Mouse (Mus musculus) kidney, postnatal 0 days (tissue): ENCODE results near the gene Usp47. TPM values are rescaled to one million over a fixed set of nuclear protein-coding genes. Genes with fewer than 3 reads are reported as not detected.

ENCODE experiments used
- ATAC-seq: fragments of 200-750 bp; cut with Nextera tagmentation; replicated peaks from 2 replicates; pipeline ENCODE4 v1.8.0; 2017; ENCODE audit warnings: low read depth, moderate number of reproducible peaks, moderate TSS enrichment, moderate library complexity; ENCODE audit not compliant: low FRiP score
- DNase-seq: peaks from one replicate; pipeline ENCODE4 v3.0.0-alpha.2; 2016; ENCODE audit warnings: low spot score
- H3K27ac ChIP-seq: fragments of 300-500 bp; sonication (generic); 2 replicates; pipeline ENCODE4 v1.5.1; 2014; ENCODE audit warnings: mild to moderate bottlenecking
- H3K27me3 ChIP-seq: fragments of 300-500 bp; sonication (generic); 2 replicates; pipeline ENCODE4 v1.6.1; 2014; ENCODE audit warnings: low read length, mixed read lengths; ENCODE audit not compliant: insufficient read depth
- H3K36me3 ChIP-seq: fragments of 300-500 bp; sonication (generic); 2 replicates; pipeline ENCODE4 v1.6.1; 2014; ENCODE audit warnings: low read length, mixed read lengths; ENCODE audit not compliant: insufficient read depth
- H3K4me1 ChIP-seq: fragments of 300-500 bp; sonication (generic); replicated peaks from 2 replicates; pipeline ENCODE4 v1.6.1; 2014; ENCODE audit warnings: antibody characterized with exemption, low read length, mixed read lengths; ENCODE audit not compliant: insufficient read depth
- H3K4me2 ChIP-seq: fragments of 300-500 bp; sonication (generic); 2 replicates; pipeline ENCODE4 v1.6.1; 2014; ENCODE audit warnings: mild to moderate bottlenecking, low read length, moderate library complexity, mixed read lengths
- H3K4me3 ChIP-seq: fragments of 300-500 bp; sonication (generic); replicated peaks from 2 replicates; pipeline ENCODE4 v1.5.1; 2014; ENCODE audit warnings: low read depth, low read length
- H3K9ac ChIP-seq: fragments of 300-500 bp; sonication (generic); 2 replicates; pipeline ENCODE4 v1.6.1; 2014; ENCODE audit warnings: low read depth, low read length
- H3K9me3 ChIP-seq: fragments of 300-500 bp; sonication (generic); replicated peaks from 2 replicates; pipeline ENCODE4 v1.6.1; 2016; ENCODE audit warnings: low read length, inconsistent platforms, mixed read lengths
- CTCF ChIP-seq: IDR thresholded peaks from 2 replicates; pipeline ENCODE4 v1.5.1; 2016; ENCODE audit warnings: antibody characterized with exemption, low read depth, mild to moderate bottlenecking, moderate library complexity
- WGBS: fragments of 180-500 bp; shearing (Covaris S2); extraction: QIAGEN DNeasy Blood & Tissue Kit; methylation state at CpG from one replicate; pipeline ENCODE4 v1.1.7; 2014; 5-methylcytosine and 5-hydroxymethylcytosine counted together
- polyA plus RNA-seq: library from polyadenylated mRNA; unstranded; fragments of >200 nt; fragmentation: Nextera tagmentation; extraction: Ambion mirVana; gene quantifications from 2 replicates; pipeline ENCODE4 v1.2.1, GENCODE M21; 2015

Gene Usp47
- polyA plus RNA-seq, 1 experiment from 2014 or later: 37.3 TPM

DNA sequence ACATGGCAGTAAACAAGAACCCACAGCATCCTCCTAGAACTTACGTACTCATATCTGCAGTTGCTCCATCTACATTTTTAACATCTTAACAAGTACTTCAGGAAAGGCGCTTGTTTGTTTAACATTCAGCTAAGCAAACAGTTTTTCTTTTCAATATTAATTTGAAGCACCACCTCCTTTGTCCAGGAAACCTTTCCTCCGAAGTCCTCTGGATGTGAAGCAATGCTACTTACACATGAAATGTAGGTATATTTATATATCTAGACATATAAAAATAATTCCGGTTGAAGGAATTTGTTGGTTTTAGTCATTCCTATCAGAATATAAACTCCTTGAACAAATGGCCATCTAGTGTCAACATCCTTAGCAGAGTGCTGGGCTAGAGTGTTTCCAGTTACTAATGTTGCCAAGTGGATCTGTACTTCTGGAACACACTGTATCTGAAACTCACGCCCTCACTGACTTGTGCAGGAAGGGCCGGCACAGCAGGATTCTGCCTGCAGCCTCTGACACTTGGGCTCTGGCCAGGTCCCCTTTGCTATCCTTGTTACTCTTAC is 10.6 kb upstream of the Usp47 start:
- DNase-seq: no peak
- ATAC-seq: no peak
- H3K27ac ChIP-seq: no peak overlapping the region

DNA sequence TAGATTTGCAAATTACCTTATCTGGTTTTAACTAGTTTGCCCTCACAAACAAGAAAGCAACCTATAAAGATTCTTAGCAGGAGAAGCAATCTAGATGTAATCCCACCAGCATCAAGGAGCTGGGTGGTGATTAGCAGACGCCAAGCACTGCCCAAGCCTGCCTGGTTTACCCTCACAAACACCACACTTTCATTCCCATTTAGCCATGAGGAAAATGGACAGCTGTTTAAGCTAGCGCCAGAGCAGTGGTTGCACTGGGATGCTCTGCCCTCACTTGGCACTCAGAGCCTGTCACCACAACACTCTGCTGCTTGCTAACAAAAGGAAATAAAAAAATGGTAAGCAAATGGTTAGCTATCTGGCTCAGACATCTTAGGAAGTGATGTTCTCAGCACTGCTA is 9.2 kb upstream of the Usp47 start:
- H3K4me2 ChIP-seq: no peak overlapping the region
- no peak overlapping the region for H3K9ac ChIP-seq
- no peaks in the 10 kb centered on the region for H3K4me1 ChIP-seq
- no peak for TF ChIP-seq CTCF
- no peak overlapping the region for H3K27ac ChIP-seq
- no peaks in the 10 kb centered on the region for H3K9me3 ChIP-seq
- H3K4me3 ChIP-seq: no peak overlapping the region
- 38% methylated on average over 2 of the region's 2 CpGs for WGBS
- DNase-seq (no peak), ATAC-seq (no peak)
- H3K36me3 ChIP-seq: no peaks in the 10 kb centered on the region
- H3K27me3 ChIP-seq: no peaks in the 10 kb centered on the region

More for the DNA sequence above, 10.6 kb upstream of the Usp47 start:
- H3K27me3 ChIP-seq: no peaks in the 10 kb centered on the region
- no peak overlapping the region for H3K9ac ChIP-seq
- no peaks in the 10 kb centered on the region for H3K9me3 ChIP-seq
- H3K4me1 ChIP-seq: no peaks in the 10 kb centered on the region
- H3K36me3 ChIP-seq: no peaks in the 10 kb centered on the region
- TF ChIP-seq CTCF: no peak
- no peak overlapping the region for H3K4me3 ChIP-seq
- H3K4me2 ChIP-seq: no peak overlapping the region
- 75% methylated on average over 6 of the region's 6 CpGs for WGBS

DNA sequence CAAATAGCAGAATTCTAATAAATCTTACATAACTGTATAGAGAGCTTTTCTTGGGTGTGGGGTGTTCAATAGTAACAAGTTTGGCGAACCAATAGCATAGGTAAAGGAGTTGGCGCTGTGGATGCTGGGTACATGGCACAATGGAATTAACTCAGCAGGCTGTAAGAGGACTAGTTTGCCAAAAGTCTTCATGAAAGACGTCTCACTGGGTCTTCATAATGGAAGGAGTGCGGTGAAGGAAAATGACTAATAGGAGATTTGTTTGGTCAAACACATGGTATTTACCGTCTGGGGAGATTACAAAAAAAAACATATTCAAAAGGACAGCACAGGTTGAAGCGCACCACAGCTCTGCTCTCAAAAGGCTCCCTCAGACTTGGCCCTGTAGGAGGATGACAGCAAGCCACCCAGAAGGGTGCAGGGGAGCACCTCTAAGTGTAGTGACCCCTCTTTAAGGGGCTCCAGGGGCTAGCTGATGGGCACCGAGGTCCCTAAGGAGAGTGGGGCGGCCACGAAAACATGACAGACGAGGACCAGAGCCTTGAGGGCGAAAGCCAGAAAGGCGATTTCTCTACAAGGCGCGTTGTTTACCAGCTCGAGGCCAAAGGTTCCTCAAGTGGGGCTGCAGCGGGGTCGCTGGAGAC is 676 bp upstream of the Usp47 start:
- peaks cover 22% of the 10 kb centered on the region for H3K4me1 ChIP-seq
- no peaks in the 10 kb centered on the region for H3K9me3 ChIP-seq
- ATAC-seq (peak; percentile 35; the same call in 1 of the 2 replicates), DNase-seq (no peak)
- no peaks in the 10 kb centered on the region for H3K27me3 ChIP-seq
- WGBS: 21% methylated on average over 17 of the region's 17 CpGs
- H3K36me3 ChIP-seq: no peaks in the 10 kb centered on the region
- H3K4me2 ChIP-seq: peak overlapping the region; percentile 82
- peak overlapping the region; percentile 95 for H3K9ac ChIP-seq
- H3K27ac ChIP-seq: peak overlapping the region; percentile 95
- no peak for TF ChIP-seq CTCF
- peak overlapping the region; percentile 85 for H3K4me3 ChIP-seq

DNA sequence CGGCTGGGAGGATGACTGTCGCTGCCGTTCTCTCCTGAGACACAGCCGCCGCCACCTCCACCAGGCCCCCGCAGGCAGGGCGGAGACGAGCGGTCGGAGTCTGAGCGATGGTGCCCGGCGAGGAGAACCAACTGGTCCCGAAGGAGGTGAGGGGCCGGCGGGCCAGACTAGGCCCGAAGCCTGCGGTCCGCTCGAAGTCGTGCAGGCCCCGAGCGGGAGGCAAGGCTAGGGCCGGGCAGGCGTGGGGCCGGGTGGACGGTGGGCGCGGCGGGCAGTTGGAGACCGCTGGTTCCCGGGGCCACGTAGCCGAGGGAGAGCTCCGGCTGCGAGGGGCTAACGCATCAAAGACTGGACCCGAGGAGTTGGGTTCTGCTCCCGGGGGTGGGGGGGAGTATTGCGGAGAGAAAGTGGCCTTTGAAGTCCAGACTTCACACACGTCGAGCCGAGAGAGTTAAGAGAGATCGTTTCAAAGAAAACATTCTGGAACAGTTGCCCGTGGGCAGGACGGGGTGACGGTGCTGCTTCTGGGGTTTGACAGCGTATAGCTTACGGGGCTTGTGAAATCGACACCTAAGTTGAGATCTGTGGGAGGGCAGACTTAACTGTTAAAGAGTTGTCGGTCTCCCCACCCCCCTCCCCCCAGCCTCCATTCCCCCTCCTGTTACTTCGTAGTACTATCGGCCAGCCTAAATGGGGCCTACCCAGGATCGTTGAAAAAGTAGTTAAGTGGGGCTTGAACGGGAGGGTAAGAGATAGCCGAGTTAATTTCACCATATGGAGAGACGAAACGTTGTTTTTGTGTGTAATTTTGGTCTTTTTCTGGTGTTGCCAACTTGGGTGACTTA is 519 bp downstream of the Usp47 start:
- peak overlapping the region; percentile 82 for H3K4me2 ChIP-seq
- H3K36me3 ChIP-seq: no peaks in the 10 kb centered on the region
- peak overlapping the region; percentile 95 for H3K27ac ChIP-seq
- H3K4me3 ChIP-seq: peak overlapping the region; percentile 85
- DNase-seq (peak; percentile 74), ATAC-seq (peak; percentile 73)
- no peaks in the 10 kb centered on the region for H3K9me3 ChIP-seq
- under 1% methylated on average over 58 of the region's 58 CpGs for WGBS
- no peaks in the 10 kb centered on the region for H3K27me3 ChIP-seq
- TF ChIP-seq CTCF: no peak
- H3K9ac ChIP-seq: peak overlapping the region; percentile 95
- peaks cover 25% of the 10 kb centered on the region for H3K4me1 ChIP-seq

DNA sequence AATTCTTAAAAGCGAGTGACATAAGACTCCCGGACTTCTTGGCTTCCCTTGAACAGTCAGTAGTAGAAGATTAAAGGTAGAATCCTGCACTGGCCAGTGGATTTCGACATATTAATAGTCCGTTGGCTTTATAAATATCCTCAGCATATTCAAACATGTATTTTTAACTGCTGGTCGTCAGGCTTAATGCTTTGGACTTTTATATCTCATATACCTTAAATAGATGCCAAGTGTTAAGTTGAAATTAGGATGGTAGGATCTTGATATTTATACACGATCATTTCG is 1.1 kb downstream of the Usp47 start:
- DNase-seq: no peak
- Histone ChIP-seq H3K9ac (peak overlapping the region; percentile 95), H3K4me3 (peak overlapping the region; percentile 85), H3K27ac (peak overlapping the region; percentile 95), H3K27me3 (no peaks in the 10 kb centered on the region), H3K36me3 (no peaks in the 10 kb centered on the region), H3K9me3 (no peaks in the 10 kb centered on the region), H3K4me1 (peaks cover 25% of the 10 kb centered on the region), H3K4me2 (peak overlapping the region; percentile 82)
- 13% methylated on average over 7 of the region's 7 CpGs for WGBS
- no peak for TF ChIP-seq CTCF
- no peak for ATAC-seq

DNA sequence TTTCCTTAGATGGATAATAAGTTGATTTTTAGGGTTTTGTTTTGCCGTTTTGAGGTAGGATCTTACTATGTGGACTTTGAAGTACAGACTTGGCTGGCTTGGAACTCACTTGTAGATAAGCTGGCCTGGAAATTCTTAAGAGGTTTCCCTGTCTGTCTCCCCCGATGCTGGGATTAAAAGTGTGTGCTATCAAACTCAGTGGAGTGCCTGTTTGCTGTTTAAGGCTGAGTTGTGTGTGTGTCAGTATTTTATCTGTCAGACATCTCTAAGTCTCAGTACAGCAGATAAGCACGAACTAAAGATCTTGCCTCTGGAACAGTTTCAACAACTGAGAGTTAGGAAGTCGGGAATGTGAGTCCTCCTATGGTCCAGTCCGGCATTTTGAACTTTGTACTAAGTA is 1.6 kb downstream of the Usp47 start:
- Histone ChIP-seq H3K4me1 (peaks cover 25% of the 10 kb centered on the region), H3K36me3 (no peaks in the 10 kb centered on the region), H3K27me3 (no peaks in the 10 kb centered on the region), H3K9ac (peak overlapping the region; percentile 95), H3K9me3 (no peaks in the 10 kb centered on the region), H3K4me2 (peak overlapping the region; percentile 82), H3K27ac (peak overlapping the region; percentile 32; the same call in 1 of the 2 replicates), H3K4me3 (peak overlapping the region; percentile 85)
- ATAC-seq: no peak
- TF ChIP-seq CTCF: no peak
- 2% methylated on average over 5 of the region's 5 CpGs for WGBS
- DNase-seq: no peak
